Mouse (Mus musculus) limb, embryonic 14.5 days (tissue): ENCODE measurements at regions not wholly inside any gene's neighbourhood (a gene's known extent, or its start where the extent isn't known, plus 50 kb on each side); places are given as distances from the start of the nearest gene placed in this dataset.

Experiments
- ATAC-seq: fragments of 200-750 bp; cut with Nextera tagmentation; 2 replicates; pipeline ENCODE4 v1.8.0; 2017; ENCODE audit warnings: low read depth, moderate number of reproducible peaks, moderate TSS enrichment; ENCODE audit not compliant: low FRiP score
- DNase-seq: peaks from one replicate; pipeline ENCODE4 v3.0.0-alpha.2; 2015; ENCODE audit warnings: low spot score
- H3K27ac ChIP-seq: fragments of 300-500 bp; sonication (generic); replicated peaks from 2 replicates; pipeline ENCODE4 v1.5.1; 2014; ENCODE audit warnings: low read depth, mild to moderate bottlenecking, low read length, moderate library complexity, mixed read lengths
- H3K27me3 ChIP-seq: fragments of 300-500 bp; sonication (generic); 2 replicates; pipeline ENCODE4 v1.6.1; 2014; ENCODE audit warnings: low read length, mixed read lengths; ENCODE audit not compliant: control insufficient read depth, insufficient read depth
- H3K36me3 ChIP-seq: fragments of 300-500 bp; sonication (generic); 2 replicates; pipeline ENCODE4 v1.6.1; 2014; ENCODE audit warnings: mild to moderate bottlenecking, low read length, moderate library complexity, mixed read lengths; ENCODE audit not compliant: control insufficient read depth, insufficient read depth
- H3K4me1 ChIP-seq: fragments of 300-500 bp; sonication (generic); 2 replicates; pipeline ENCODE4 v1.6.1; 2014; ENCODE audit warnings: antibody characterized with exemption, low read length, mixed read lengths; ENCODE audit not compliant: control insufficient read depth, insufficient read depth
- H3K4me2 ChIP-seq: fragments of 300-500 bp; sonication (generic); replicated peaks from 2 replicates; pipeline ENCODE4 v1.6.1; 2014; ENCODE audit warnings: low read depth, mild to moderate bottlenecking, low read length, moderate library complexity; ENCODE audit not compliant: severe bottlenecking
- H3K4me3 ChIP-seq: fragments of 300-500 bp; sonication (generic); replicated peaks from 2 replicates; pipeline ENCODE4 v1.5.1; 2014; ENCODE audit warnings: low read length
- H3K9ac ChIP-seq: fragments of 300-500 bp; sonication (generic); 2 replicates; pipeline ENCODE4 v1.6.1; 2014; ENCODE audit warnings: mild to moderate bottlenecking, low read depth, low read length, moderate library complexity; ENCODE audit not compliant: severe bottlenecking
- H3K9me3 ChIP-seq: fragments of 300-500 bp; sonication (generic); 2 replicates; pipeline ENCODE4 v1.6.1; 2016; ENCODE audit warnings: low read length; ENCODE audit not compliant: control insufficient read depth
- POLR2A ChIP-seq: fragments of 200-500 bp; IDR thresholded peaks from 2 replicates; pipeline ENCODE4 v1.8.0; 2012; ENCODE audit warnings: inconsistent platforms, mild to moderate bottlenecking, moderate library complexity, borderline replicate concordance; ENCODE audit not compliant: insufficient read depth, insufficient read length; ENCODE audit errors: extremely low read depth
- WGBS: fragments of 180-500 bp; shearing (Covaris S2); extraction: QIAGEN DNeasy Blood & Tissue Kit; methylation state at CpG from one replicate; pipeline ENCODE4 v1.1.7; 2014; 5-methylcytosine and 5-hydroxymethylcytosine counted together

- no peaks in the 10 kb centered on the region for H3K9me3 ChIP-seq
- no peaks in the 10 kb centered on the region for H3K36me3 ChIP-seq
- H3K9ac ChIP-seq: no peak overlapping the region
- no peak for ATAC-seq
- 91% methylated on average over 4 of the region's 4 CpGs for WGBS
- H3K4me2 ChIP-seq: no peak overlapping the region
- no peak for DNase-seq
- H3K27me3 ChIP-seq: no peaks in the 10 kb centered on the region
- H3K4me1 ChIP-seq: 0 out of 2 replicates have a peak, but pooled peaks cover 2% of the 10 kb centered on the region
- TF ChIP-seq POLR2A: no peak
- H3K27ac ChIP-seq: no peak overlapping the region
- no peak overlapping the region for H3K4me3 ChIP-seq
Observed at GRCm38 (mm10) chr3:20825661-20826334, 458.8 kb upstream of the Agtr1b start.

GRCm38 (mm10) chr3:20822226-20822625 lies 455.2 kb upstream of the Agtr1b start:
- Histone ChIP-seq H3K27me3 (no peaks in the 10 kb centered on the region), H3K4me2 (no peak overlapping the region), H3K36me3 (no peaks in the 10 kb centered on the region), H3K9me3 (no peaks in the 10 kb centered on the region), H3K4me3 (no peak overlapping the region), H3K27ac (no peak overlapping the region), H3K4me1 (0 out of 2 replicates have a peak, but pooled peaks cover 4% of the 10 kb centered on the region), H3K9ac (no peak overlapping the region)
- TF ChIP-seq POLR2A: no peak
- DNase-seq: no peak
- no peak for ATAC-seq
- 29% methylated on average over 1 of the region's 1 CpGs for WGBS

- Histone ChIP-seq H3K9me3 (no peaks in the 10 kb centered on the region), H3K4me1 (0 out of 2 replicates have a peak, but pooled peaks cover 4% of the 10 kb centered on the region), H3K4me3 (no peak overlapping the region), H3K27me3 (no peaks in the 10 kb centered on the region), H3K36me3 (no peaks in the 10 kb centered on the region), H3K9ac (no peak overlapping the region), H3K4me2 (no peak overlapping the region), H3K27ac (no peak overlapping the region)
- TF ChIP-seq POLR2A: no peak
- ATAC-seq (no peak), DNase-seq (no peak)
- WGBS: 86% methylated on average over 4 of the region's 4 CpGs
Observed at GRCm38 (mm10) chr3:20821712-20822111, 454.7 kb upstream of the Agtr1b start.

DNA sequence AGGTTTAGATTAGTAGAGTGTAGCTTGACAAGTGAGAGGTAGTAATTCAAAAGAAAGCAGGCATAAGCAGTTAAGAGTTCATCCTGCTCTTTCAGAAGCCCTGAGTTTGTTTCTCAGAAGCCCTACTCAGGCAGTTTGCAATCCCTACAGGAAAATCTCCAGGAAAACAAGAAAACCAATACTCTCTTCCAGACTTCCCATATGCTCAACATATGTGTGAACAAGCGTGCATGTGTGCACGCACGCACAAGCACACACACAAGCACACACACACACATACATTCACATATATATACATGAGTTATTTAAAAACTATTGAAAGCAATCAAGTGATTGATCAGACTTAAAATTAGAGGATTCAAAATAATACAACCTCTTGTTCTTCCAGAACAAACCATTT lies 453.1 kb upstream of the Agtr1b start:
- no peaks in the 10 kb centered on the region for H3K27me3 ChIP-seq
- H3K4me1 ChIP-seq: 0 out of 2 replicates have a peak, but pooled peaks cover 4% of the 10 kb centered on the region
- H3K4me2 ChIP-seq: no peak overlapping the region
- H3K27ac ChIP-seq: no peak overlapping the region
- DNase-seq (no peak), ATAC-seq (no peak)
- no peak overlapping the region for H3K9ac ChIP-seq
- no peak for TF ChIP-seq POLR2A
- no peaks in the 10 kb centered on the region for H3K9me3 ChIP-seq
- H3K4me3 ChIP-seq: no peak overlapping the region
- 72% methylated on average over 3 of the region's 3 CpGs for WGBS
- H3K36me3 ChIP-seq: no peaks in the 10 kb centered on the region

DNA sequence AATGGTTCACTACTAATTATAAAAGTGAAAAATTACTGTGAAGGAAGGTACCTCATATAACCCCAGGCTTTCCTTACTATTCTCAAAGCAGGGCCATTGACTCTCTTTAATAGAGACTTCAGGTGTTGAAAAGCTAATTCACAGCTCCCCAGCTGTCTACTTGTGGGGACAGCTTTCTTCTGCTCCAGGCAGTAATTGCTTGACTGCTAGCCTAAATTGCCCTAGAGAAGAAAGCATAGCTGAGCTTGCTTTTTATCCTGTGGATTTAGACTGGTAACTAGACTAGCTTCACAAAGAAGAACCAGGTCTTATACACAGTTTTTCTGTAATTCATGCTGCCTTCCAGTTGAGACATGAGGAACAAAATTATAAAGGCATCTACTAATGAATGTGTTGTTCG lies 452.6 kb upstream of the Agtr1b start:
- Histone ChIP-seq H3K27ac (no peak overlapping the region), H3K9me3 (no peaks in the 10 kb centered on the region), H3K36me3 (no peaks in the 10 kb centered on the region), H3K4me3 (no peak overlapping the region), H3K9ac (no peak overlapping the region), H3K4me2 (no peak overlapping the region), H3K27me3 (no peaks in the 10 kb centered on the region), H3K4me1 (0 out of 2 replicates have a peak, but pooled peaks cover 4% of the 10 kb centered on the region)
- DNase-seq (no peak), ATAC-seq (no peak)
- WGBS: 29% methylated on average over 1 of the region's 1 CpGs
- no peak for TF ChIP-seq POLR2A

DNA sequence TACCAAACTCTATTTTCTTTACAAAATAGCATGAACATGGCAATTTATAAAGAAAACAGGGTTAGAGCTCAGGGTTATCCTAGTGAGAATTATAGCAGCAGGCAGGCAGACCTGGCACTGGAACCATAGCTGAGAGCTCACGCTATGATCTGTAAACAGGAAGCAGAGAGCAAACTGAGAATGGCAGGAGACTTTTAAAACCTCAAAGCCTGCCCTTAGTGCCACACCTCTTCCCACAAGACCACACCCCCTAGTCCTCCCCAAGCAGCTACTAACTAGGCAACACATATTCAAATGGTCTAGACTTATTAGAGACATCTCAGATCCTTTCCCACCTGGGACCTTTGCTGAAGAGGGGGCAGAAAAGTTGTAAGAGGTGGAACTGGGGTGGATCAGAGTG lies 449.6 kb upstream of the Agtr1b start:
- no peak for DNase-seq
- Histone ChIP-seq H3K4me2 (no peak overlapping the region), H3K27ac (no peak overlapping the region), H3K27me3 (no peaks in the 10 kb centered on the region), H3K9ac (no peak overlapping the region), H3K36me3 (no peaks in the 10 kb centered on the region), H3K9me3 (no peaks in the 10 kb centered on the region), H3K4me1 (0 out of 2 replicates have a peak, but pooled peaks cover 4% of the 10 kb centered on the region), H3K4me3 (no peak overlapping the region)
- no peak for TF ChIP-seq POLR2A
- ATAC-seq: no peak
- WGBS: 35% methylated on average over 1 of the region's 1 CpGs
